Mouse (Mus musculus) liver, embryonic 14.5 days (tissue): ENCODE measurements at regions not wholly inside any gene's neighbourhood (a gene's known extent, or its start where the extent isn't known, plus 50 kb on each side); places are given as distances from the start of the nearest gene placed in this dataset.

Experiments
- ATAC-seq: fragments of 200-750 bp; cut with Nextera tagmentation; 2 replicates; pipeline ENCODE4 v1.8.0; 2017; ENCODE audit warnings: moderate number of reproducible peaks, mild to moderate bottlenecking, moderate library complexity; ENCODE audit not compliant: insufficient read depth
- DNase-seq, 3 experiments: peaks; one replicate each; pipeline ENCODE4 v3.0.0-alpha.2; 2012 to 2013; ENCODE audit warnings: low read depth in 3 of 3, low spot score in 3 of 3
- H3K27ac ChIP-seq: fragments of 300-500 bp; sonication (generic); 2 replicates; pipeline ENCODE4 v1.5.1; 2014; ENCODE audit warnings: moderate library complexity, mild to moderate bottlenecking, control low read depth, inconsistent platforms
- H3K27me3 ChIP-seq: fragments of 300-500 bp; sonication (generic); 2 replicates; pipeline ENCODE4 v1.6.1; 2014; ENCODE audit warnings: mild to moderate bottlenecking, low read length, moderate library complexity; ENCODE audit not compliant: control insufficient read depth, insufficient read depth
- H3K36me3 ChIP-seq: fragments of 300-500 bp; sonication (generic); replicated peaks from 2 replicates; pipeline ENCODE4 v1.6.1; 2014; ENCODE audit warnings: low read depth; ENCODE audit not compliant: control insufficient read depth, insufficient read depth
- H3K4me1 ChIP-seq, 2 experiments: fragments of 200-500 bp in 1 of 2; fragments of 300-500 bp in 1 of 2; sonication (generic) in 1 of 2; replicated peaks; 2 replicates each; pipeline ENCODE4 v1.6.1; 2012 to 2014; ENCODE audit warnings: antibody characterized with exemption in 1 of 2, inconsistent platforms in 1 of 2, low read length in 1 of 2; ENCODE audit not compliant: control insufficient read depth in 2 of 2, insufficient read depth in 2 of 2
- H3K4me2 ChIP-seq: fragments of 300-500 bp; sonication (generic); 2 replicates; pipeline ENCODE4 v1.6.1; 2014; ENCODE audit warnings: low read depth, mild to moderate bottlenecking, control low read depth, moderate library complexity
- H3K4me3 ChIP-seq, 2 experiments: fragments of 200-500 bp in 1 of 2; fragments of 300-500 bp in 1 of 2; sonication (generic) in 1 of 2; 2 replicates each; pipeline ENCODE4 v1.5.1; 2012 to 2014; ENCODE audit warnings: low read depth in 2 of 2, low read length in 2 of 2, mild to moderate bottlenecking in 2 of 2, control low read depth in 1 of 2, inconsistent platforms in 1 of 2, moderate library complexity in 1 of 2; ENCODE audit not compliant: insufficient read depth in 1 of 2
- H3K9ac ChIP-seq: fragments of 300-500 bp; sonication (generic); replicated peaks from 2 replicates; pipeline ENCODE4 v1.6.1; 2014; ENCODE audit warnings: mild to moderate bottlenecking, control low read depth, moderate library complexity
- H3K9me3 ChIP-seq: fragments of 300-500 bp; sonication (generic); 2 replicates; pipeline ENCODE4 v1.6.1; 2016; ENCODE audit warnings: low read length, mixed read lengths; ENCODE audit not compliant: control insufficient read depth
- CTCF ChIP-seq: IDR thresholded peaks from 2 replicates; pipeline ENCODE4 v1.5.1; 2016; ENCODE audit warnings: antibody characterized with exemption, low read depth, control low read depth
- EP300 ChIP-seq: IDR thresholded peaks from 2 replicates; pipeline ENCODE4 v1.6.1; 2016; ENCODE audit warnings: antibody characterized with exemption, low read depth
- WGBS: fragments of 180-500 bp; shearing (Covaris S2); extraction: QIAGEN DNeasy Blood & Tissue Kit; methylation state at CpG from one replicate; pipeline ENCODE4 v1.1.7; 2014; ENCODE audit not compliant: insufficient replicate concordance; 5-methylcytosine and 5-hydroxymethylcytosine counted together

GRCm38 (mm10) chr16:63319602-63320001 is 465.5 kb downstream of the Pros1 start:
- WGBS, result 54% methylated on average over 5 of the region's 5 CpGs
- H3K27me3 ChIP-seq, result no peaks in the 10 kb centered on the region
- no peaks in the 10 kb centered on the region for H3K9me3 ChIP-seq
- no peak overlapping the region for H3K9ac ChIP-seq
- ATAC-seq, result no peak
- H3K4me3 ChIP-seq, result no peak overlapping the region
- H3K4me1 ChIP-seq, result no peaks in the 10 kb centered on the region
- H3K36me3 ChIP-seq, result no peaks in the 10 kb centered on the region
- no peak for TF ChIP-seq CTCF
- TF ChIP-seq EP300, result no peak
- no peak for DNase-seq
- H3K4me2 ChIP-seq, result no peak overlapping the region
- H3K27ac ChIP-seq, result no peak overlapping the region

- TF ChIP-seq CTCF, result no peak
- no peak for TF ChIP-seq EP300
- ATAC-seq, result no peak
- H3K9ac ChIP-seq, result no peak overlapping the region
- no peaks in the 10 kb centered on the region for H3K4me1 ChIP-seq
- no peaks in the 10 kb centered on the region for H3K9me3 ChIP-seq
- DNase-seq, result no peak
- H3K27me3 ChIP-seq, result no peaks in the 10 kb centered on the region
- no peak overlapping the region for H3K27ac ChIP-seq
- no peak overlapping the region for H3K4me2 ChIP-seq
- WGBS, result 69% methylated on average over 6 of the region's 6 CpGs
- H3K4me3 ChIP-seq, result no peak overlapping the region
- H3K36me3 ChIP-seq, result no peaks in the 10 kb centered on the region
Measured at GRCm38 (mm10) chr16:63351511-63352125, 497.5 kb downstream of the Pros1 start.

- no peak overlapping the region for H3K4me3 ChIP-seq
- 65% methylated on average over 5 of the region's 5 CpGs for WGBS
- no peak overlapping the region for H3K4me2 ChIP-seq
- H3K4me1 ChIP-seq, result no peaks in the 10 kb centered on the region
- H3K27ac ChIP-seq, result no peak overlapping the region
- no peaks in the 10 kb centered on the region for H3K27me3 ChIP-seq
- TF ChIP-seq EP300 (no peak), CTCF (no peak)
- no peaks in the 10 kb centered on the region for H3K9me3 ChIP-seq
- DNase-seq, result no peak
- H3K36me3 ChIP-seq, result no peaks in the 10 kb centered on the region
- no peak overlapping the region for H3K9ac ChIP-seq
- ATAC-seq, result no peak
Measured at GRCm38 (mm10) chr16:63369868-63370267, 494.1 kb downstream of the Epha3 start.

GRCm38 (mm10) chr16:63371275-63371674 is 492.7 kb downstream of the Epha3 start:
- Histone ChIP-seq H3K9me3 (no peaks in the 10 kb centered on the region), H3K27me3 (no peaks in the 10 kb centered on the region), H3K36me3 (no peaks in the 10 kb centered on the region), H3K4me2 (no peak overlapping the region), H3K27ac (no peak overlapping the region), H3K9ac (no peak overlapping the region), H3K4me3 (no peak overlapping the region), H3K4me1 (no peaks in the 10 kb centered on the region)
- ATAC-seq (no peak), DNase-seq (no peak)
- TF ChIP-seq CTCF, result no peak
- TF ChIP-seq EP300, result no peak
- WGBS, result 54% methylated on average over 5 of the region's 5 CpGs

- DNase-seq, result no peak
- Histone ChIP-seq H3K27ac (no peak overlapping the region), H3K4me2 (no peak overlapping the region), H3K9ac (no peak overlapping the region), H3K4me1 (no peaks in the 10 kb centered on the region), H3K9me3 (no peaks in the 10 kb centered on the region), H3K36me3 (no peaks in the 10 kb centered on the region), H3K4me3 (no peak overlapping the region), H3K27me3 (no peaks in the 10 kb centered on the region)
- WGBS, result 84% methylated on average over 1 of the region's 1 CpGs
- ATAC-seq, result no peak
- TF ChIP-seq EP300, result no peak
- no peak for TF ChIP-seq CTCF
Measured at GRCm38 (mm10) chr16:63404976-63405375, 459.0 kb downstream of the Epha3 start.
